Mouse (Mus musculus) MEL (cell line): Measurements from ENCODE around the gene Wsb2. TPM values are rescaled to one million over a fixed set of nuclear protein-coding genes. Genes with fewer than 3 reads are reported as not detected.

Experiments
- DNase-seq: peaks from one replicate; pipeline ENCODE4 v3.0.0; 2011; ENCODE audit warnings: low read depth, low spot score
- H3K27ac ChIP-seq: 2 replicates; pipeline ENCODE4 v1.5.1; 2012; ENCODE audit warnings: low read depth, mild to moderate bottlenecking, control low read depth, low read length, moderate library complexity; ENCODE audit not compliant: control insufficient read depth
- H3K27me3 ChIP-seq, 2 experiments: fragments of 150-350 bp in 1 of 2; sonication (generic) in 1 of 2; 2 replicates each; pipeline ENCODE4 v1.6.1; 2012; ENCODE audit warnings: low read length in 2 of 2, mild to moderate bottlenecking in 2 of 2, improper control_type of control experiment in 1 of 2, moderate library complexity in 1 of 2; ENCODE audit not compliant: insufficient read depth in 2 of 2, control insufficient read depth in 1 of 2
- H3K36me3 ChIP-seq, 2 experiments: 2 replicates each; pipeline ENCODE4 v1.6.1; 2012 to 2014; ENCODE audit warnings: low read length in 2 of 2, improper control_type of control experiment in 1 of 2, inconsistent platforms in 1 of 2, mild to moderate bottlenecking in 1 of 2; ENCODE audit not compliant: insufficient read depth in 2 of 2, control insufficient read depth in 1 of 2
- H3K4me1 ChIP-seq, 2 experiments: fragments of 150-350 bp in 1 of 2; sonication (generic) in 1 of 2; 2 replicates each; pipeline ENCODE4 v1.6.1; 2012; ENCODE audit warnings: low read length in 2 of 2, improper control_type of control experiment in 1 of 2, mild to moderate bottlenecking in 1 of 2; ENCODE audit not compliant: insufficient read depth in 2 of 2, control insufficient read depth in 1 of 2
- H3K4me3 ChIP-seq, 2 experiments: fragments of 150-350 bp in 1 of 2; sonication (generic) in 1 of 2; 2 replicates each; pipeline ENCODE4 v1.5.1; 2012; ENCODE audit warnings: low read depth in 2 of 2, low read length in 2 of 2, mild to moderate bottlenecking in 2 of 2, moderate library complexity in 2 of 2, control low read depth in 1 of 2, improper control_type of control experiment in 1 of 2; ENCODE audit not compliant: control insufficient read depth in 1 of 2, insufficient read depth in 1 of 2
- H3K79me2 ChIP-seq: 2 replicates; pipeline ENCODE4 v1.6.1; 2012; ENCODE audit warnings: mild to moderate bottlenecking, low read length, moderate library complexity; ENCODE audit not compliant: control insufficient read depth, poor library complexity, insufficient read depth
- H3K9ac ChIP-seq: 2 replicates; pipeline ENCODE4 v1.6.1; 2012; ENCODE audit warnings: low read depth, mild to moderate bottlenecking, control low read depth, low read length, moderate library complexity; ENCODE audit not compliant: control insufficient read depth, poor library complexity, severe bottlenecking
- H3K9me3 ChIP-seq: fragments of 150-350 bp; sonication (generic); replicated peaks from 2 replicates; pipeline ENCODE4 v1.6.1; 2012; ENCODE audit warnings: mild to moderate bottlenecking, low read length, improper control_type of control experiment, moderate library complexity; ENCODE audit not compliant: insufficient read depth
- BHLHE40 ChIP-seq: IDR thresholded peaks from 2 replicates; pipeline ENCODE4 v1.6.1; 2012; ENCODE audit warnings: low read depth, mild to moderate bottlenecking, inconsistent platforms, low read length, improper control_type of control experiment, borderline replicate concordance
- CHD1 ChIP-seq: IDR thresholded peaks from 2 replicates; pipeline ENCODE4 v1.6.1; 2012; ENCODE audit warnings: low read depth, mild to moderate bottlenecking, inconsistent platforms, low read length, improper control_type of control experiment
- CHD2 ChIP-seq: IDR thresholded peaks from 2 replicates; pipeline ENCODE4 v1.6.1; 2011; ENCODE audit warnings: low read length, improper control_type of control experiment
- E2F4 ChIP-seq: IDR thresholded peaks from 2 replicates; pipeline ENCODE4 v1.6.1; 2011; ENCODE audit warnings: low read depth, low read length, improper control_type of control experiment, borderline replicate concordance
- ELF1 ChIP-seq: IDR thresholded peaks from 2 replicates; pipeline ENCODE4 v1.6.1; 2014; ENCODE audit warnings: low read depth, mild to moderate bottlenecking, inconsistent platforms, low read length, improper control_type of control experiment, moderate library complexity
- EP300 ChIP-seq, 2 experiments: IDR thresholded peaks; 2 replicates each; pipeline ENCODE4 v1.6.1; 2011; ENCODE audit warnings: improper control_type of control experiment in 2 of 2, low read length in 2 of 2, low read depth in 1 of 2, mild to moderate bottlenecking in 1 of 2
- ETS1 ChIP-seq: IDR thresholded peaks from 2 replicates; pipeline ENCODE4 v1.6.1; 2012; ENCODE audit warnings: low read depth, mild to moderate bottlenecking, inconsistent platforms, low read length, improper control_type of control experiment, moderate library complexity
- GABPA ChIP-seq: IDR thresholded peaks from 2 replicates; pipeline ENCODE4 v1.6.1; 2012; ENCODE audit warnings: low read depth, mild to moderate bottlenecking, inconsistent platforms, low read length, improper control_type of control experiment, moderate library complexity
- HCFC1 ChIP-seq: IDR thresholded peaks from 2 replicates; pipeline ENCODE4 v1.6.1; 2012; ENCODE audit warnings: low read depth, mild to moderate bottlenecking, inconsistent platforms, low read length, improper control_type of control experiment, moderate library complexity
- JUND ChIP-seq: IDR thresholded peaks from 2 replicates; pipeline ENCODE4 v1.6.1; 2011; ENCODE audit warnings: low read depth, mild to moderate bottlenecking, improper control_type of control experiment, low read length
- MAX ChIP-seq: IDR thresholded peaks from 2 replicates; pipeline ENCODE4 v1.6.1; 2011; ENCODE audit warnings: low read length, improper control_type of control experiment
- MAZ ChIP-seq: IDR thresholded peaks from 2 replicates; pipeline ENCODE4 v1.6.1; 2012; ENCODE audit warnings: low read depth, mild to moderate bottlenecking, inconsistent platforms, low read length, improper control_type of control experiment
- MEF2A ChIP-seq: IDR thresholded peaks from 2 replicates; pipeline ENCODE4 v1.6.1; 2014; ENCODE audit warnings: low read depth, mild to moderate bottlenecking, inconsistent platforms, low read length, improper control_type of control experiment; ENCODE audit not compliant: poor library complexity, insufficient replicate concordance, severe bottlenecking; ENCODE audit errors: extremely low read depth
- MYC ChIP-seq: IDR thresholded peaks from 2 replicates; pipeline ENCODE4 v1.6.1; 2011; ENCODE audit warnings: low read depth, mild to moderate bottlenecking, low read length, improper control_type of control experiment, moderate library complexity
- NELFE ChIP-seq: IDR thresholded peaks from 2 replicates; pipeline ENCODE4 v1.6.1; 2011; ENCODE audit warnings: low read depth, low read length, improper control_type of control experiment
- NRF1 ChIP-seq: IDR thresholded peaks from 2 replicates; pipeline ENCODE4 v1.6.1; 2014; ENCODE audit warnings: low read depth, mild to moderate bottlenecking, inconsistent platforms, low read length, improper control_type of control experiment, moderate library complexity; ENCODE audit not compliant: poor library complexity, insufficient read depth, severe bottlenecking
- POLR2A ChIP-seq, 2 experiments: IDR thresholded peaks; 2 replicates each; pipeline ENCODE4 v1.6.1; 2011 to 2012; ENCODE audit warnings: low read length in 2 of 2, mild to moderate bottlenecking in 2 of 2, control low read depth in 1 of 2, improper control_type of control experiment in 1 of 2, low read depth in 1 of 2, moderate library complexity in 1 of 2; ENCODE audit not compliant: control insufficient read depth in 1 of 2, insufficient read depth in 1 of 2, poor library complexity in 1 of 2
- POLR2AphosphoS5 ChIP-seq: IDR thresholded peaks from 2 replicates; pipeline ENCODE4 v1.6.1; 2012; ENCODE audit warnings: low read depth, borderline replicate concordance, mild to moderate bottlenecking, inconsistent platforms, low read length, moderate library complexity, mixed read lengths
- RAD21 ChIP-seq: IDR thresholded peaks from 2 replicates; pipeline ENCODE4 v1.6.1; 2011; ENCODE audit warnings: mild to moderate bottlenecking, low read depth, low read length, improper control_type of control experiment
- RCOR1 ChIP-seq: IDR thresholded peaks from 2 replicates; pipeline ENCODE4 v1.6.1; 2012; ENCODE audit warnings: low read depth, mild to moderate bottlenecking, inconsistent platforms, low read length, improper control_type of control experiment
- SIN3A ChIP-seq: IDR thresholded peaks from 2 replicates; pipeline ENCODE4 v1.6.1; 2012; ENCODE audit warnings: low read length, improper control_type of control experiment, inconsistent platforms
- SMC3 ChIP-seq: IDR thresholded peaks from 2 replicates; pipeline ENCODE4 v1.6.1; 2011; ENCODE audit warnings: low read depth, low read length, improper control_type of control experiment
- TAL1 ChIP-seq: IDR thresholded peaks from 2 replicates; pipeline ENCODE4 v1.6.1; 2012; ENCODE audit warnings: mild to moderate bottlenecking, inconsistent platforms, low read length, moderate library complexity, mixed read lengths
- TBP ChIP-seq: IDR thresholded peaks from 2 replicates; pipeline ENCODE4 v1.8.0; 2011; ENCODE audit warnings: low read depth, low read length, improper control_type of control experiment
- TCF12 ChIP-seq: IDR thresholded peaks from 2 replicates; pipeline ENCODE4 v1.6.1; 2014; ENCODE audit warnings: low read depth, mild to moderate bottlenecking, inconsistent platforms, low read length, improper control_type of control experiment, moderate library complexity
- USF2 ChIP-seq, 2 experiments: IDR thresholded peaks; 2 replicates each; pipeline ENCODE4 v1.6.1; 2011 to 2012; ENCODE audit warnings: improper control_type of control experiment in 2 of 2, low read length in 2 of 2, borderline replicate concordance in 1 of 2, inconsistent platforms in 1 of 2, low read depth in 1 of 2, mild to moderate bottlenecking in 1 of 2; ENCODE audit not compliant: insufficient read depth in 1 of 2
- ZC3H11A ChIP-seq: IDR thresholded peaks from 2 replicates; pipeline ENCODE4 v1.6.1; 2012; ENCODE audit warnings: low read depth, mild to moderate bottlenecking, inconsistent platforms, low read length, improper control_type of control experiment
- ZKSCAN1 ChIP-seq: IDR thresholded peaks from 2 replicates; pipeline ENCODE4 v1.6.1; 2012; ENCODE audit warnings: low read depth, mild to moderate bottlenecking, inconsistent platforms, low read length, improper control_type of control experiment, moderate library complexity
- ZMIZ1 ChIP-seq: IDR thresholded peaks from 2 replicates; pipeline ENCODE4 v1.6.1; 2012; ENCODE audit warnings: low read depth, mild to moderate bottlenecking, inconsistent platforms, low read length, improper control_type of control experiment, moderate library complexity
- ZNF384 ChIP-seq: IDR thresholded peaks from 2 replicates; pipeline ENCODE4 v1.6.1; 2012; ENCODE audit warnings: low read depth, mild to moderate bottlenecking, inconsistent platforms, low read length, improper control_type of control experiment
- polyA plus RNA-seq, 2 experiments: library from polyadenylated mRNA; stranded (reverse) in 1 of 2; unstranded in 1 of 2; fragments of >175 nt in 1 of 2; fragments of >200 nt in 1 of 2; gene quantifications; 2 replicates each; pipeline versions ENCODE4 v1.2.1 to v1.2.4; 2012; ENCODE audit warnings: low replicate concordance in 2 of 2, low read depth in 1 of 2; ENCODE audit not compliant: insufficient read length in 2 of 2, insufficient read depth in 1 of 2, missing spikeins in 1 of 2
- total RNA-seq: library from RNA; depleted of rRNA; stranded (reverse); fragments of 300-350 nt; gene quantifications from 2 replicates; pipeline ENCODE4 v1.2.3, GENCODE M21; 2012

The Wsb2 gene
- total and polyA plus RNA-seq, 3 experiments, result 32.9 to 56.9 TPM; not detected in 1

DNA sequence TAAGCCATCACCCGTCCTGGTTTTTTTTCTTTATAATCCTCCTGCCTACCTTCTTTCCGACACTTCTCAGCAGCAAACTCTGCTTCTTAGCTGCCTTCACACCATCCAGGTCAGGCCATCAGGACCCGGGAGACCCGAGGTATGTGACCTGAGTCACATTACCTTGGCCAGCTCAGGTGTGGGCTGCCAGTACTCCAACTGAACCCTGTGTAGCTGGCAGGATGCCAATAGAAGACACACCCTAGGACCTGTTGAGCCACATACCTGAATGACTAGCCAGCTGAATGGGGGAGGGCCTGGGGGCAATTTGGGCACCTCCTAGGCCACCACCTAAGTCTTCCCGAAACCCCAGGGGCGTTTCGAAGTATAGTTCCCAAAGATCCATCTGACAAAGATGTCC is 26.6 kb upstream of the Wsb2 start:
- Histone ChIP-seq H3K9me3 (no peaks in the 10 kb centered on the region), H3K4me3 (no peak overlapping the region), H3K4me1 (peaks cover 0 to 2% of the 10 kb centered on the region in 2 experiments; a peak in 1 of 4 replicates), H3K79me2 (no peaks in the 10 kb centered on the region), H3K27me3 (no peaks in the 10 kb centered on the region), H3K27ac (no peak overlapping the region), H3K36me3 (no peaks in the 10 kb centered on the region; a peak in 1 of 4 replicates), H3K9ac (no peak overlapping the region)
- TF ChIP-seq NELFE (no peak), CHD2 (no peak), EP300 (IDR thresholded peaks at IDR 0.05; ENCODE audit: low read depth in 1 of 2, low read length in 2 of 2) (no peak), ZNF384 (no peak), HCFC1 (no peak), TCF12 (no peak), ZKSCAN1 (no peak), E2F4 (no peak), TBP (no peak), MAZ (no peak), POLR2AphosphoS5 (no peak)
- DNase-seq, result no peak

- no peaks in the 10 kb centered on the region; a peak in 1 of 4 replicates for H3K36me3 ChIP-seq
- H3K4me1 ChIP-seq, result peaks cover 2 to 11% of the 10 kb centered on the region in 2 experiments
- no peaks in the 10 kb centered on the region for H3K27me3 ChIP-seq
- peak overlapping the region; percentile 66 for H3K9ac ChIP-seq
- peak overlapping the region; percentile 44 to 47 for H3K4me3 ChIP-seq
- no peak for DNase-seq
- H3K79me2 ChIP-seq, result no peaks in the 10 kb centered on the region
- H3K27ac ChIP-seq, result peak overlapping the region; percentile 75
- no peaks in the 10 kb centered on the region for H3K9me3 ChIP-seq
- TF ChIP-seq TBP (no peak), ETS1 (peak; percentile 42; the same call in 1 of the 2 replicates), USF2 (IDR thresholded peaks at IDR 0.05; ENCODE audit: borderline replicate concordance in 1 of 2, insufficient read depth in 1 of 2, low read depth in 1 of 2, low read length in 2 of 2) (no peak), SMC3 (no peak), ELF1 (no peak), TAL1 (no peak), CHD1 (no peak), NRF1 (no peak), ZNF384 (no peak), JUND (no peak), MAX (0 out of 2 replicates have a peak, but pooled peaks have one; percentile 21), NELFE (0 out of 2 replicates have a peak, but pooled peaks have one; percentile 13), E2F4 (no peak), ZC3H11A (no peak), POLR2A (IDR thresholded peaks at IDR 0.05; ENCODE audit: control insufficient read depth in 1 of 2, insufficient read depth in 1 of 2, low read depth in 1 of 2, low read length in 2 of 2, poor library complexity in 1 of 2) (peak in 1 of 2 experiments; percentile 37; a peak in 1 of 4 replicates), GABPA (no peak), RCOR1 (no peak), ZKSCAN1 (no peak), ZMIZ1 (0 out of 2 replicates have a peak, but pooled peaks have one; percentile 33), MEF2A (no peak), SIN3A (peak; percentile 28; the same call in 1 of the 2 replicates), RAD21 (no peak), MAZ (no peak), MYC (peak; percentile 51; the same call in 1 of the 2 replicates), BHLHE40 (no peak)
Measured at GRCm38 (mm10) chr5:117337999-117338398, 19.1 kb upstream of the Wsb2 start.
